Mouse (Mus musculus): Measurements from ENCODE around the gene Gm20736. TPM values are rescaled to one million over a fixed set of nuclear protein-coding genes. Genes with fewer than 3 reads are reported as not detected.
"Not testable (repeated sequence)": the region's sequence is repeated elsewhere in the genome, so short reads cannot be mapped to it uniquely, and the experiment has no call there.

Gene Gm20736
- polyA plus RNA-seq (2011; ENCODE audit: insufficient read depth, insufficient read length, low replicate concordance, missing spikeins), result not detected in 2 replicates

- no CpG with 5 or more reads among the region's 5 CpGs for WGBS
- not testable (repeated sequence) for H3K4me3 ChIP-seq (replicated peaks; ENCODE audit: control insufficient read depth, low read depth, low read length)
These were observed at the start of gene Gm20736 for GRCm38 (mm10) chrY:65377390-65377789. Gm20736 (plus strand) TSS chrY:65377690.

More at GRCm38 (mm10) chrY:65377390-65377789, at the start of gene Gm20736:
- H3K27ac ChIP-seq (ENCODE audit: control insufficient read depth, insufficient read depth, low read depth, low read length, poor library complexity); H3K4me1 ChIP-seq (ENCODE audit: control insufficient read depth, insufficient read depth, low read length): not testable (repeated sequence)

Other genes starting within 250 kb of the Gm20736 start
- gene Gm20924, start 170.2 kb upstream of the Gm20736 start, polyA plus RNA-seq (2011; ENCODE audit: insufficient read depth, insufficient read length, low replicate concordance, missing spikeins), result not detected in 2 replicates